17 mouse cellular contexts compared by ENCODE assay signal in genomic region chr3:97810334-97810733, GRCm38 (mm10).
DNase-seq lines count a peak whose midpoint lies in the region; ATAC-seq and TF ChIP-seq lines count a peak whose summit lies in the region.
"Had no signal": no experiment of that assay in that cellular context is flagged by ENCODE, and none has a peak within 500 bp of the region (broad histone marks: within the 10 kb centered on the region; RNA-seq: fewer than 3 reads in every experiment).

No protein-coding gene starts in this region.

- H3K79me2 ChIP-seq in liver, adult 2 months (ENCODE audit: control insufficient read depth, insufficient read depth, low read length) = peaks cover 19% of the 10 kb centered on the region; the same call in 1 of the 2 replicates

- DNase-seq in gastrocnemius, adult 18-20 months (ENCODE audit: low spot score) = peak; percentile 85
- no peak for DNase-seq in gastrocnemius, postnatal 36 days
- DNase-seq in liver, adult 2 months (ENCODE audit: extremely low read depth, low read depth, low spot score) = peak; percentile 58
- no peak for DNase-seq in liver, embryonic 11.5 days (ENCODE audit: low spot score)
- DNase-seq in stomach, postnatal 0 days (ENCODE audit: low spot score) = peak; percentile 39
- no peak for DNase-seq in forebrain, embryonic 11.5 days (ENCODE audit: low spot score)
- DNase-seq in layer of hippocampus, adult 18-20 months (ENCODE audit: low spot score in 2 of 2) = no peak
- DNase-seq: cerebellum, adult 2 months; embryo, embryonic 11 days; layer of hippocampus, adult 9-11 months had no signal

- WGBS in liver, adult 2 months = 72% methylated on average over 2 of the region's 2 CpGs
- 84% methylated on average over 2 of the region's 2 CpGs for WGBS in liver, embryonic 11.5 days
- 85% methylated on average over 2 of the region's 2 CpGs for WGBS in heart, embryonic 13.5 days
- 52% methylated on average over 2 of the region's 2 CpGs for WGBS in stomach, postnatal 0 days
- 92% methylated on average over 2 of the region's 2 CpGs for WGBS in forebrain, embryonic 11.5 days

- peaks cover 6% of the 10 kb centered on the region for H3K4me1 ChIP-seq in liver, adult 2 months (ENCODE audit: control insufficient read depth, insufficient read depth, low read length)
- H3K4me1 ChIP-seq in liver, embryonic 11.5 days (replicated peaks; ENCODE audit: control insufficient read depth, insufficient read depth, low read length) = no peaks in the 10 kb centered on the region
- H3K4me1 ChIP-seq in heart, embryonic 13.5 days = peaks cover 55% of the 10 kb centered on the region
- 0 out of 2 replicates have a peak, but pooled peaks cover 2% of the 10 kb centered on the region for H3K4me1 ChIP-seq in stomach, postnatal 0 days (replicated peaks; ENCODE audit: control insufficient read depth, insufficient read depth)
- H3K4me1 ChIP-seq in forebrain, embryonic 11.5 days (replicated peaks; ENCODE audit: control insufficient read depth, insufficient read depth, low read length) = no peaks in the 10 kb centered on the region

- H3K9me3 ChIP-seq in liver, embryonic 11.5 days (ENCODE audit: control insufficient read depth, low read length) = no peaks in the 10 kb centered on the region
- no peaks in the 10 kb centered on the region for H3K9me3 ChIP-seq in heart, embryonic 13.5 days
- no peaks in the 10 kb centered on the region for H3K9me3 ChIP-seq in stomach, postnatal 0 days (ENCODE audit: control insufficient read depth, low read length)
- H3K9me3 ChIP-seq in forebrain, embryonic 11.5 days (ENCODE audit: control insufficient read depth, low read length) = no peaks in the 10 kb centered on the region
- H3K9me3 ChIP-seq: hindbrain, embryonic 12.5 days; liver, embryonic 12.5 days; midbrain, embryonic 13.5 days had no signal

- no peak overlapping the region for H3K4me3 ChIP-seq in liver, adult 2 months (ENCODE audit: insufficient read depth, low read depth, low read length)
- no peak overlapping the region for H3K4me3 ChIP-seq in liver, embryonic 11.5 days (ENCODE audit: low read depth, low read length)
- no peak overlapping the region for H3K4me3 ChIP-seq in heart, embryonic 13.5 days
- no peak overlapping the region for H3K4me3 ChIP-seq in stomach, postnatal 0 days (ENCODE audit: low read depth, low read length)
- no peak overlapping the region for H3K4me3 ChIP-seq in forebrain, embryonic 11.5 days (ENCODE audit: low read depth, low read length)
- H3K4me3 ChIP-seq: hindbrain, embryonic 12.5 days; liver, embryonic 12.5 days; midbrain, embryonic 13.5 days had no signal

- H3K27me3 ChIP-seq in liver, adult 2 months (ENCODE audit: control insufficient read depth, insufficient read depth, low read length) = no peaks in the 10 kb centered on the region
- H3K27me3 ChIP-seq in liver, embryonic 11.5 days (replicated peaks; ENCODE audit: control insufficient read depth, insufficient read depth, low read length) = no peaks in the 10 kb centered on the region
- H3K27me3 ChIP-seq in heart, embryonic 13.5 days (replicated peaks) = no peaks in the 10 kb centered on the region
- H3K27me3 ChIP-seq in stomach, postnatal 0 days (ENCODE audit: control insufficient read depth, insufficient read depth, low read length) = no peaks in the 10 kb centered on the region
- no peaks in the 10 kb centered on the region for H3K27me3 ChIP-seq in forebrain, embryonic 11.5 days (ENCODE audit: control insufficient read depth, insufficient read depth, low read length)
- H3K27me3 ChIP-seq: CH12.LX; hindbrain, embryonic 12.5 days; liver, embryonic 12.5 days; midbrain, embryonic 13.5 days; Patski had no signal

- ATAC-seq in liver, embryonic 11.5 days (replicated peaks; ENCODE audit: low FRiP score) = no peak
- no peak for ATAC-seq in heart, embryonic 13.5 days (ENCODE audit: extremely low read depth, insufficient number of reproducible peaks, low FRiP score, low TSS enrichment)
- peak; percentile 85 for ATAC-seq in stomach, postnatal 0 days (ENCODE audit: low FRiP score, low TSS enrichment)
- ATAC-seq in forebrain, embryonic 11.5 days (replicated peaks; ENCODE audit: low FRiP score) = no peak
- ATAC-seq: intestine, postnatal 0 days; liver, embryonic 12.5 days; midbrain, embryonic 13.5 days; Patski had no signal

- intact Hi-C loops in gastrocnemius, postnatal 36 days (cut with DNase I) = no loop called here

- no peak for TF ChIP-seq POLR2A in liver, adult 2 months (IDR thresholded peaks at IDR 0.05; ENCODE audit: extremely low read depth, insufficient read depth, low read length)

- no peak overlapping the region for H3K9ac ChIP-seq in liver, adult 2 months (ENCODE audit: low read depth, low read length)
- H3K9ac ChIP-seq in liver, embryonic 11.5 days (ENCODE audit: low read depth, low read length) = no peak overlapping the region
- H3K9ac ChIP-seq in heart, embryonic 13.5 days = no peak overlapping the region
- H3K9ac ChIP-seq in stomach, postnatal 0 days (ENCODE audit: low read length) = no peak overlapping the region
- H3K9ac ChIP-seq in forebrain, embryonic 11.5 days (ENCODE audit: low read length) = no peak overlapping the region
- H3K9ac ChIP-seq: hindbrain, embryonic 12.5 days; liver, embryonic 12.5 days; midbrain, embryonic 13.5 days had no signal

- H3K27ac ChIP-seq in liver, adult 2 months (replicated peaks; ENCODE audit: insufficient read depth, low read depth, low read length) = no peak overlapping the region
- H3K27ac ChIP-seq in liver, embryonic 11.5 days (ENCODE audit: low read depth, low read length) = no peak overlapping the region
- peak overlapping the region; percentile 90 for H3K27ac ChIP-seq in heart, embryonic 13.5 days (replicated peaks)
- peak overlapping the region; percentile 13; the same call in 1 of the 2 replicates for H3K27ac ChIP-seq in stomach, postnatal 0 days (replicated peaks)
- H3K27ac ChIP-seq in forebrain, embryonic 11.5 days (ENCODE audit: low read depth, low read length) = no peak overlapping the region
- H3K27ac ChIP-seq: hindbrain, embryonic 12.5 days; liver, embryonic 12.5 days; midbrain, embryonic 13.5 days had no signal

- TF ChIP-seq EP300 in stomach, postnatal 0 days (optimal IDR thresholded peaks at IDR 0.05) = peak; percentile 59

- H3K4me2 ChIP-seq in liver, embryonic 11.5 days = no peak overlapping the region
- no peak overlapping the region for H3K4me2 ChIP-seq in heart, embryonic 13.5 days
- H3K4me2 ChIP-seq in stomach, postnatal 0 days (replicated peaks; ENCODE audit: low read depth) = no peak overlapping the region
- H3K4me2 ChIP-seq in forebrain, embryonic 11.5 days (ENCODE audit: low read depth, low read length, severe bottlenecking) = no peak overlapping the region
- H3K4me2 ChIP-seq: hindbrain, embryonic 12.5 days; liver, embryonic 12.5 days; midbrain, embryonic 13.5 days had no signal

- H3K36me3 ChIP-seq in liver, adult 2 months (ENCODE audit: control insufficient read depth, insufficient read depth, low read length) = peaks cover 3% of the 10 kb centered on the region; the same call in 1 of the 2 replicates
- no peaks in the 10 kb centered on the region for H3K36me3 ChIP-seq in liver, embryonic 11.5 days (ENCODE audit: control insufficient read depth, insufficient read depth, low read length)
- H3K36me3 ChIP-seq in heart, embryonic 13.5 days = no peaks in the 10 kb centered on the region
- no peaks in the 10 kb centered on the region for H3K36me3 ChIP-seq in stomach, postnatal 0 days (ENCODE audit: control insufficient read depth, insufficient read depth, low read length)
- H3K36me3 ChIP-seq in forebrain, embryonic 11.5 days (ENCODE audit: control insufficient read depth, insufficient read depth, low read length) = no peaks in the 10 kb centered on the region
- H3K36me3 ChIP-seq: hindbrain, embryonic 12.5 days; liver, embryonic 12.5 days; midbrain, embryonic 13.5 days had no signal

- TF ChIP-seq CTCF in liver, adult 2 months (IDR thresholded peaks at IDR 0.05; ENCODE audit: low read depth, low read length) = no peak
- no peak for TF ChIP-seq CTCF in stomach, postnatal 0 days (IDR thresholded peaks at IDR 0.05; ENCODE audit: low read depth)

Comparison
In these comparisons a context has a peak if more than half of its experiments do, and no peak if none do; other contexts are left out.
1. DNase-seq: peak in gastrocnemius, adult 18-20 months (single experiment), liver, adult 2 months (single experiment) and stomach, postnatal 0 days (single experiment); none in gastrocnemius, postnatal 36 days (0 of 2), liver, embryonic 11.5 days (single experiment), forebrain, embryonic 11.5 days (single experiment) and layer of hippocampus, adult 18-20 months (0 of 2).
2. H3K27ac ChIP-seq: peak in heart, embryonic 13.5 days (single experiment) and stomach, postnatal 0 days (single experiment); none in liver, adult 2 months (single experiment), liver, embryonic 11.5 days (single experiment) and forebrain, embryonic 11.5 days (single experiment).